Mouse (Mus musculus): ENCODE results near the gene Nlrc4. TPM values are rescaled to one million over a fixed set of nuclear protein-coding genes. Genes with fewer than 3 reads are reported as not detected.

Nlrc4 gene
- total RNA-seq, 4 experiments from 2014 or later, result 0.16 to 0.28 (median 0.16) TPM; not detected in 1

DNA sequence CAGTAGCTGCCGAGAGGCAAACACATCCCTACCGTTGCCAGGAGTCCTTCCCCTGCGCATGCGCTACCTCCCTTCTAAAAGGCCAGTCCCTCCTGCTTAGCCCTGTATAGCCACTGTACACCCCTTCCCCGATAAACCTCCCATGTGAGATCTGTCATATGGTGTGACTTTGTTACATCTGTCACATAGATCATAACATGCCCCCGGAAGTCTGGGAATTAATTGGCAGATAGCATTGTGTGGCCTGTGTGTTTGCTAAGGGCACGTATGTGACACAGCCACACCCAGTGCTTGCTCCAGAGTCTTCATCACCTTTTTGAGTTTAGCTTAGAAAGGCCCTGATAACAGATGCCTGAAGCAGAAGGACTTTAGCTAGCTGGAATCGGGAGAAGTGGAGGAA is 28.9 kb downstream of the Nlrc4 start:
- no peak for DNase-seq (ENCODE audit: low spot score in 2 of 2)

DNA sequence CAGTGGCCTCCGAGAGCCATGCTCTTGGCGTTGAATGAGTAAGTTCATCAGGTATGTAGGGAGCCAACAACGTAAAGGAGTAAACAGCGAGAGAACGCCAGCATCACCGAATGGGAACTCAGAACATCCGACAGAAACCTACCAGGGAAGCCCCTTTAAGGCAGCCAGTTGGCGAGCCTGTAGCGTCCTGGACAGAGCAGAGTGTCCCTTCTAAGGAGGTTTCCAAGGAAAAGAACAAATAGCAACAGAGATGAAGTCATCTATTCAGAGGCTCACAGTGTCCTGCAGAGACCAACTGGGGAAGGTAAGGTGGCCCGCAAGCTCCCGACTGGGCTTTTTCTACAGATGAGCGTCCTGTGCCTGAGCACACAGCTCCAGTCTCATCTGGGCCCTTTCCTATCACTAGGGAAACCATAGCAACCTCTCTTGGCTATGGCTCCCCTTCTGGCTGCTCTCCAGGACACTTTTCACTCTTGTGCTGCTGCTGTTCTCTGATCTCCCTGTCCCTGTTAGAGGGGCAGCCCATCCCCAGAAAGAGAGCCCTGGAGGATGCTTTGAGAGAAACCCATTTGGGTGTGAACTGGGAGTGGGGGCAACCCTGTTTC is 34.4 kb downstream of the Nlrc4 start:
- peak in 1 of 2 experiments; percentile 28 for DNase-seq (ENCODE audit: low spot score in 2 of 2)

DNA sequence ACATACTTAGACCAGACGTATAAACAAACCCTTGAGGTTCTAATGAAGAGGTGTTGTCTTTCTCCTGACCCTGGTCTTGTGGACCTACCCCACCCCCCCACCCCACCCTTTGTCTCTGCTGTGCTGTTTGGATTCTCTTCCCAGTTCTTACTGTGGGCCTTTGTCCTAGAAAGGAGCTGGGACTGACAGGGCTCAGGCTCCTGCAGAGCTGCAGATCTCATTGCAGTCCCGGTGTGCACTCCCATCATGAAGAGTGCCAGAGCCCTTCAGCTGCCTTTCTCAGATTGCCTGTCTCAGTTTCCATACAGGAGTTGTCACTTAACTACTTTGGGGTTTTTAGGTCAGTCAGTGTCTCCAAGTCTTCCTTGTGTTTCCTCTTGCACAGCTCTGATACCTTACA is 38.3 kb downstream of the Nlrc4 start:
- DNase-seq (ENCODE audit: low spot score in 2 of 2), result no peak

DNA sequence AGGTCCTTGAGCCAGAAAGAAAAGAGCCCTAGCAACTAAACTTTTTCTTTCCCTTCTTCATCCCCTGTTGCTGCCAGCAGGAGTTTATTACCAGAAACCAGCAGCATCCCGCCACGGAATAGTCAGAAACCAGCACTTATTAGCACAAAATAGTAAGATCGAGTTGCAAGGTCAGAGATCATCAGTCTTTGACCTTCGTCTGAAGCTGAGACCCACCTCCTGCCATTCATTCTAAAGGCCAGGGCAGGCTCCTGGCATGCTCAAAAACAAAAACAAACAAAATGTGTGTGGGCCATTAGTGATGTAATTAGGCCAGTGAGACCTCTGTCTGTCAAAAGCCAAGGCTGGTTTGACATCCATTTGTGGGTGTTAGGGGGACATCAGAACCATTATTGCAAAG is 40.8 kb downstream of the Nlrc4 start:
- no peak for DNase-seq (ENCODE audit: low spot score in 2 of 2)

DNA sequence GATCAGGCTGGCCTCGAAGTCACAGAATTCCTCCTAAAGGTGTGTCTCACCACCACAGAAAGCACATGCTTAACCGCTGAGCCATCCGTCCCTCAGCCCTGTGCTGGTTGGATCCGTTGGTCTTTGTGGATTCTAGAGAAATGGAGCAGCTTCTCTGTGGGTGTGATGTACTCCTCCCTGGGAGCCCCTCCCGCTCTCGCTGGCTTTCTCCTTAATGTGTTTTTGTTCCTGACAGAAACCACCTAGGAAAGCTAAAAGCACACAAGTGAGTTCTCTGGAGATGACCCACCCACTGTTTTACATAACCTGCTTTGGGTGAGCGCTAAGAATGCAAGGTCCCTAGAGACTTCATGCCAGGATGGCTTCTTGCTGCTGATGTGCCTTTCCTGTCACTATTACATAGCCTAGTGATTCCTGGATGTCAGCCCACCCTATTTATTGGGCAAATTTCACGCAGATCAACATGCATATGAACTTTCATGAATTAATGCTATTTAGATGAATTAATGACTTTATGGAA is 42.0 kb downstream of the Nlrc4 start:
- peak in 1 of 2 experiments; percentile 26 for DNase-seq (ENCODE audit: low spot score in 2 of 2)

DNA sequence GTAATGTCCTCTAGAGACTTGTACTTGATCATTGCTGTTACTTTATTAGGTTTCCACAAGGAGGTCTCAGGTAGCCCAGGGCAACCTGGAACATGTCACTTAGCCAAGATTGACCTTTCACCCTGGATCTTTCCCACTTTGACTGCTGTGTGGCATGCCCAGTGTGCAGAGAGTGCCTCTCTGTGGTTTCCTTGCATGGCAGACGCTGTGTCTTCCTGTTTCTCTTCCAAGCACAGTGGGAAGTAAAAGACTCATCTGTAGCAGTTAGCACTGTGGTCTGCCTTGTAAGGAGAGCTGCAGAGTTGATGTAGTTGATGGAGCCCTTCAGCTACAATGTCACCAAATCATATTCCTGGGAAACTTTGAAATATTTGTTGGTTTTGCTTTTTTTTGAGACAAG is 44.3 kb downstream of the Nlrc4 start:
- DNase-seq (ENCODE audit: low spot score in 2 of 2), result no peak

DNA sequence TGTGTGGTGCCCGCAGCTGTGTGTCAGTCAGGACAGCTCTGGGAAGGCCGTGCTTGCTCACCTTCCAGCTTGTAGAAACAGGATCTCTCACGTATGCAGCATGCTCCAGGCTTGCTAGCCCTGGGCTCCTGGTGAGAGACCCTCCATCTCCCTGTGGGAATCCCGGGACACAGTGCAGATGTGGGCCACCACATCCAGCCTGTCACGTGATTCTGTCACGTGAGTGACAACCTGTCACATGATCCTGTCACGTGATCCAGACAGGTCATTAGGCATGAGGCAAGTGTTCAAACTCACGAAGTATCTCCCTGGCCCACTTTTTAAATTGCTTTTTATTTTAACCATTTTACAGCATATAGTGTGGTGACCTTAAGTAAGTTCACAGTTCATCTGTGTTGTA is 45.6 kb downstream of the Nlrc4 start:
- DNase-seq (ENCODE audit: low spot score in 2 of 2), result no peak

DNA sequence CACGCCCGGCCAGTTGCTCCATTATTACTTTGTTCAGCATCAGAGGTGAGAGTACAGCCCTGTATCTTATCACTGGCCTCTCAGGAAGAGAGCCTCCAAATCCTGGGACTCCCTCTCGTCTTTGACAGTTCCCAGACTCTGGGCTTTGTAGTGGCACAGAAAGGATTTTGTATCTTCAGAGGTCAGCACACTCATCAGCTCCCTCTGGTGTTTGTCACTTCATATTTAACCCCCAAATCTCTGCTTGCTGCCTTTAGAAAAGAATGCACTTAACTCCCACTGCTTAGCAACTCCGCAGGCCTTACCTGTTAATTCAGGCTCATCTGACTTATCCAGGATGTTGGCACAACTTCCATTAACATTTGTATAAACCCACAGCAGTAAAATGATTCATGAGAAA is 49.2 kb downstream of the Nlrc4 start:
- no peak for DNase-seq (ENCODE audit: low spot score in 2 of 2)

DNA sequence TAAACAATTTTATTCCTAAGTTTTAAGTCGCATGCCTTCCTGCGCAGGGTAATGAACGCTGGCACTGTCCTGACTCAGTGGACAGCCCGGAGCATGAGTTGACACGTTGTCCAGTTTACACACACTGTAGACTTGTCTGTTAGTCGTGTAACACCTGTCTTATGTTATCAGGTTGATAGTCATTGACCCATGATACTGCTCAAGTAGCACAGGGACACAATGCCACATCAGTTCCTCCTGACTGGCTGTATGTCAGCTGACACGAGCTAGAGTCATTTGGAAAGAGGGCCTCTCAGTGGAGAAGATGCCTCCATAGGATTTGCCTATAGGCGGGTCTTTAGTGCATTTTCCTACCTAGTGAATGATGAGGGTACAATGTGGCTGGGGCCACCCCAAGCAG is 52.5 kb downstream of the Nlrc4 start:
- no peak for DNase-seq (ENCODE audit: low spot score in 2 of 2)

DNA sequence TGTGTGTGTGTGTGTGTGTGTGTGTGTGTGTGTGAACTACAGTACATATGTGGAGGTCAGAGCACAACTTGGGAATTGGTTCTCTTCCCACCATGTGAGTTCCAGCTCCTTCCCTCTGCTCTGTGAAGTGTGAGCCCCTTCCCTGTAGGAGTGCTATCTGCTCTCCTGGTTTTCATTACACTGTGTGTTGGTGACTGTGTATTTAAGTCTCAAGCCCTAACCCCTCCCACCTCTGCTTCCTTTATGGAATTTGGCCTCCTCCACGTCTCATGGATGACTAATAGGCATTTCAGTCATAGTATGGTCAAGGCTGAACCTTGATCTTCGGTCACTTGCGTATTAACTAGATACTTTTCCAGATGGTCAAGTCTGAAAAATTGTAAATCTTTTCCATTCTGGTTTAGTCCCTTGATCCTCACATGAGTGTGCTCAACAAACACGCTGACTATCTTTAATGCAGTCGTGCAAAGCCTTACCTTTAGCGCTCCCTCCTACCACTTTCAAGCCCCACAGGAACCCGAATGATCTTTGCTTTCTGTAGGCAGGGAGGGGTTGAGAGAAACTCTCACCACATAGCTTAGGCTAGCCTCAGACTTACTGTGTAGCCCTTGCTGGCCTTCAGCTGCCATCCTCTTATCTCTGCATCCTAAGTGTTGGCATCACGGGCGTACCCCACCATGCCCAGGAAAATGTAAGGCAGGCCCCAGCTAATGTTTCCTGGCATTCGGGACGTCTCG is 56.3 kb downstream of the Nlrc4 start:
- DNase-seq (ENCODE audit: low spot score in 2 of 2), result no peak

DNA sequence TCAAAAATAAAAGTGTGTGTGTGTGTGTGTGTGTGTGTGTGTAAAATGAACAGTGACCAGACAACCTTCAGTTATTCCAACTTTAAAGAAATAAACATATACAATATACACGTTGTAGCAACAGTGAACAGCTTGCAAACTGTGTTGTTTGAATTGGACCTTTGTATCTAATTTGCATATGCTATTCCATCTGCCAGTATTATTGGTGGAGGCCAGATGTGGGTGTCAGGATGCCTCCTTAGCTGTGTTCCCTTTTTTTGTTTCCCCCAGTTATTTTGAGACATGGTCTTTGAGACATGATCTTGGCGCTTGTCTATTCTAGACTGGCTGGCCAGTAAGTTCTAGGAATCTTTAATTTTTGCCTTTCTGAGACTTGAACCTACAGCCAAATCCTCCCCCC is 61.8 kb downstream of the Nlrc4 start:
- no peak for DNase-seq (ENCODE audit: low spot score in 2 of 2)

DNA sequence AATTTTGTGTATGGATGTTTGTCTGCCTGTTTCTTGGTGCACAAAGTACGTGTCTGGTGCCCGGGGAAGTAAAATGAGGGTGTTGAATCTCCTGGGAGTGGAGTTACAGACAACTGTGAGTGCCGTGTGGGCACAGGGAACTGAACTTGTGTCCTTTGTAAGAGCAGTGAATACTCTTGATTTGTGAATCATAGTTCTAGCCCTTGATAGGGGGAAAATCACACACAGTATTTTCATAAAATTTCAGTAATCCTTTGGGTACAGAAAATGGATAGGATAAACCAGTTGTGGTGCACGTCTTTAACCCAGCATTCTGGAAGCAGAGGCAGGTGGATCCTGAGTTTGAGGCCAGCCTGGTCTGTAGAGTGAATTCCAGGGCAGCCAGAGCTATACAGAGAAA is 62.2 kb downstream of the Nlrc4 start:
- no peak for DNase-seq (ENCODE audit: low spot score in 2 of 2)

DNA sequence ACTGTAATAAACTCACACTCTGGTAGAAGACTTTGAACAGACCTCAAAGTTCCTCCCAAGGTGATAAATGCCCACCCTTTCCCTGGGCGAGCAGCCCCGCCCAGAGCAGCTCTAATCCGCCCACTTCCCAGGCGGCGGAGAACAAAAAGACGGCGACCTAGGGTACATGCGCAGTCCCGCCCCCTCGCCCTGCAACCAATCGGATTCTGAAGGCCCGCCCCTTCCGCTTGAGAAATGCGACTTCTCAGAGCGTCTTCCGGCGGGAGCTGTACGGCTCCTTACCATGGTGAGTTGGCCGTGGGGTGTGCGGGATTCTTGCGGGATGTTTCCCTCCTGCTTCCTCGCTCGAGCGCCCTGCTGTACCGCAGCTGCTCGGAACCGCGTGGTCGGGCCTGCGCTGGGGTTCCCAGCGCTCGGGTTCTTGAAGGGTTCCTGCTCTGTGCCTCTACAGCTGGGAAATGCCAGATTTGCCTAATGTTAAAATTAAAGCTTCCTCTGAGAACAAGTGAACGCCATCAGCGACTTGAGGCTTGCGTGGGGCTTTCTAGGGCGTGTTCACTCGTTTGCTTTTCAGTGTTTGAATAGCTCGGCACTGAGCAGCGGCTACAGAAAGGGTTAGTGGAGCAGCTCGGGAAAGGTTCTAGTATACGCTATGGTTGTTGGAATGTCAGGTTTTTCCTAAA is 63.4 kb downstream of the Nlrc4 start, which contains the start of gene Slc30a6:
Slc30a6 (plus strand) TSS at position 226 of the 683 bp plus-strand sequence.
- peak; percentile 95 to 97 for DNase-seq (ENCODE audit: low spot score in 2 of 2)

DNA sequence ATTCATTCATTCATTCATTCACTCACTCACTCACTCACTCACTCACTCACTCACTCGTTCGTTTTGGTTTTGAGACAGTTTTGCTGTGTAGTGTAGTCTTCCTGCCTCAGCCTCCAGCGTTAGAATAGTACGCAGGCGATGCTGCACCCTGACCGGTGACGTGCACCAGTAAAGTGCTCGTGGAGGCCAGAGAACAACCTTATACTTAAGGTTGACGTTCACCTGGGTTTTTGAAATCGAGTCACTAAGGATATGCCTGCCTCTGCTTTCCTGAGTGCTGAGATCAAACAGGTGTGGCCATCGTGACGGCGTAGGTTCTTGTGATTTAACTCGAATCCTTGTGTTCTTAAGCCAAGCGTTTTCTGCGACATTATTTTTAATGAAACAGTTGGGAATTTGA is 64.1 kb downstream of the Nlrc4 start:
- no peak for DNase-seq (ENCODE audit: low spot score in 2 of 2)

DNA sequence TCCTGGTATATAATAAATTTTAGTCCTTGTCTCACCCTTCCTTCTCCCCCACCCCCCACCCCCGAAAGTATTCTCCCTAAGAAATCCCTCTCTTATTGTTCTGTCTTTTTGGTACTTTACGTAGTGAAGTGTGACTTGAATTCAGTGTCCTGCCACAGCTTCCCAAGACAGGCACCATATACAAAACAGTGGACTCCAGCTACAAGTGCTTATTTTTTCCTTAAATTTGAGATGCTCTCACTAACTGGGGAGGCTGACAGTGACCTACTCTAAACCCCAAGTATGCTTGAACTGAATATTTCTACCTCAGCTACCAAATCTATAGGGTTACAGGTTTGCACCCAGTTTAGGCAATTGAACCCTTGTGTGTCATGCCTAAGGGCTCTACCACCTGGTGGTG is 64.6 kb downstream of the Nlrc4 start:
- DNase-seq (ENCODE audit: low spot score in 2 of 2), result no peak

DNA sequence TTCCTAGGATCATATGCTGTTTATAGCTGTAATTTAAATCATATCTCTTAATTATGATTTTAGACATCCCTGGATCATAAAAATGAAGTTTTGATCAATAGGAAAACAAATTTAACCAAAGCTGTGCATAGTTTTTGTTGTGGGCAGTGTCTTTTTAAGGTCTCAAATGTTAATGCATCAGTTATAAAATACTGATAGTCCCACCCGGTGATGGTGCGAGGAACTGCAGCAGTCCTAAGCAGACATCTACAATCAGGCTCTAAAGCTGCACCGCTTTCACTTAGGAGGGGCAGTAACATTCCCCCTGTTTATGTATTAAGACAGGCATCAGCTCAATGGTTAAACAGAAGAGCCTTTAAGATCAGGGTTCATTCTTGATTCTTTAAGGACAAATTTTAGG is 69.1 kb downstream of the Nlrc4 start:
- no peak for DNase-seq (ENCODE audit: low spot score in 2 of 2)

DNA sequence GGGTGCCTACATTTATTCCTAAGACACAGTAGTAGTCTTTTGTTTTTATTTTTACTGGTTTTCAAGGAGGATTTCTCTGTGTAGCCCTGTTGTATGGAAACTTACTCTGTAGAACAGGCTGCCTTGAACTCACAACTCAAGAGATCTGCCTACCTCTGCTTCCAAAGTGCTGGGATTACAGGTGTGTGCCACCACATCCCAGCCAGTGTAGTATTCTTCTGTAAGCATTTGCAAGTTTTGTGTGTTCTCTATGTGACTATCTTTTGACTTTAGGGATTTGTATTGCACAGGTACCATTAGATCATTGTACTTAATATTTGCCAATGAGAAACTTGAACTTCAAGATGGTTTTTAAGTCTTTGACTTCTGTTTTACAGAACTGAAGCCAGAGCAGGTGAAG is 72.3 kb downstream of the Nlrc4 start:
- no peak for DNase-seq (ENCODE audit: low spot score in 2 of 2)

DNA sequence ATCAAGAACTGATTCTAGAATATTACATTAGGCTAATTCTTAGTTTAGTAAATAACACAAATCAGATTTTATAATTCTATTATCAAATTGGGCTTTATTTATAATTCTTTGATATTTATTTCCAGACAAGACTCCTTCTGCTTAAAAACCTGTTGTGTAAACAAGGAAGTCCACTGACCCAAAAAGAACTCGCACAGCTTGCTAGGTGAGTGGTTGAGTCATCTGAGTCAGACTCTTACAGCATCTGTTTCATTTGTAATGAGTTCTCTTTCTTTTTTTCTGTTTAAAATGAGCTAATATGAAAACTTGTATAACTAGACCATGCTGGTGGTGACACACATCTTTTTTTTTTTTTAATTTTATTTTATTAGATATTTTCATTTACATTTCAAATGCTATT is 82.0 kb downstream of the Nlrc4 start:
- no peak for DNase-seq (ENCODE audit: low spot score in 2 of 2)
